Mouse (Mus musculus) left cerebral cortex, postnatal 25 days (tissue): ENCODE data around the gene Tcf20. TPM values are rescaled to one million over a fixed set of nuclear protein-coding genes. Genes with fewer than 3 reads are reported as not detected.

Source experiments
- DNase-seq, 2 experiments: peaks; one replicate each; pipeline ENCODE4 v3.0.0; 2022; ENCODE audit warnings: low spot score in 2 of 2, mixed read lengths in 1 of 2
- intact Hi-C: fragments of 180-260 bp; cut with DNase I; formaldehyde crosslinking; loops from one replicate; pipeline ENCODE4 v1.15.1; 2025
- total RNA-seq, 2 experiments: library from RNA; stranded (reverse); gene quantifications; 2 replicates each; pipeline ENCODE4 v1.2.3; 2021

The Tcf20 gene
- total RNA-seq, 2 experiments from 2014 or later: 181 to 193 TPM

- no peak for DNase-seq
- intact Hi-C loops: no loop called here
Observed at GRCm38 (mm10) chr15:82934971-82935370, 52.7 kb downstream of the Tcf20 start.

- intact Hi-C loops: no loop called here
- no peak for DNase-seq
Observed at GRCm38 (mm10) chr15:82932936-82933650, 54.6 kb downstream of the Tcf20 start.

- intact Hi-C loops: no loop called here
- DNase-seq: no peak
Observed at GRCm38 (mm10) chr15:82931436-82931835, 56.2 kb downstream of the Tcf20 start.

- intact Hi-C loops: no loop called here
Observed at GRCm38 (mm10) chr15:82929595-82929994, 58.1 kb downstream of the Tcf20 start.

GRCm38 (mm10) chr15:82928844-82929243, 58.8 kb downstream of the Tcf20 start:
- intact Hi-C loops: no loop called here
- DNase-seq: no peak

More at GRCm38 (mm10) chr15:82929595-82929994, 58.1 kb downstream of the Tcf20 start:
- DNase-seq: peak in 1 of 2 experiments; percentile 33

GRCm38 (mm10) chr15:82928023-82928422, 59.6 kb downstream of the Tcf20 start:
- no peak for DNase-seq
- intact Hi-C loops: no loop called here

GRCm38 (mm10) chr15:82927057-82927456, 60.6 kb downstream of the Tcf20 start:
- intact Hi-C loops: no loop called here
- DNase-seq: no peak

- intact Hi-C loops: no loop called here
- no peak for DNase-seq
Observed at GRCm38 (mm10) chr15:82924679-82925425, 62.8 kb downstream of the Tcf20 start.

GRCm38 (mm10) chr15:82923531-82923930, 64.1 kb downstream of the Tcf20 start:
- intact Hi-C loops: no loop called here
- no peak for DNase-seq

- intact Hi-C loops: no loop called here
- no peak for DNase-seq
Observed at GRCm38 (mm10) chr15:82922755-82923154, 64.9 kb downstream of the Tcf20 start.

- peak; percentile 77 to 85 for DNase-seq
- intact Hi-C loops: no loop called here
Observed at GRCm38 (mm10) chr15:82922052-82922451, 65.6 kb downstream of the Tcf20 start.

GRCm38 (mm10) chr15:82921559-82921958, 66.1 kb downstream of the Tcf20 start:
- no peak for DNase-seq
- intact Hi-C loops: no loop called here

- intact Hi-C loops: no loop called here
- no peak for DNase-seq
Observed at GRCm38 (mm10) chr15:82920895-82921515, 66.7 kb downstream of the Tcf20 start.

- intact Hi-C loops: no loop called here
- peak in 1 of 2 experiments; percentile 35 for DNase-seq
Observed at GRCm38 (mm10) chr15:82917965-82918364, 69.7 kb downstream of the Tcf20 start.

- intact Hi-C loops: no loop called here
- peak in 1 of 2 experiments; percentile 71 for DNase-seq
Observed at GRCm38 (mm10) chr15:82917207-82917844, 70.3 kb downstream of the Tcf20 start.

- no peak for DNase-seq
Observed at GRCm38 (mm10) chr15:82914455-82914854, 73.2 kb downstream of the Tcf20 start.

GRCm38 (mm10) chr15:82911965-82912337, 75.7 kb downstream of the Tcf20 start:
- intact Hi-C loops: no loop called here
- peak in 1 of 2 experiments; percentile 66 for DNase-seq

More at GRCm38 (mm10) chr15:82914455-82914854, 73.2 kb downstream of the Tcf20 start:
- intact Hi-C loops: no loop called here

GRCm38 (mm10) chr15:82911001-82911964, 76.4 kb downstream of the Tcf20 start:
- intact Hi-C loops: no loop called here
- no peak for DNase-seq

- DNase-seq: no peak
- intact Hi-C loops: no loop called here
Observed at GRCm38 (mm10) chr15:82910596-82910995, 77.1 kb downstream of the Tcf20 start.
